Mouse (Mus musculus) adrenal gland, postnatal 10 days (tissue): ENCODE results near the gene Olfr324. TPM values are rescaled to one million over a fixed set of nuclear protein-coding genes. Genes with fewer than 3 reads are reported as not detected.

Source experiments
- DNase-seq: peaks from one replicate; pipeline ENCODE4 v3.0.0; 2021; ENCODE audit warnings: mixed read lengths
- total RNA-seq, 2 experiments: library from RNA; stranded (reverse); gene quantifications; 2 replicates each; pipeline ENCODE4 v1.2.3; 2021

Olfr324 gene
- total RNA-seq, 2 experiments from 2014 or later = not detected

GRCm38 (mm10) chr11:58634878-58635277 lies 40.0 kb downstream of the Olfr324 start:
- no peak for DNase-seq

GRCm38 (mm10) chr11:58636376-58636977 lies 41.6 kb downstream of the Olfr324 start:
- DNase-seq = peak; percentile 67

- peak; percentile 47 for DNase-seq
Observed at GRCm38 (mm10) chr11:58638176-58638701, 43.3 kb downstream of the Olfr324 start.

- peak; percentile 20 for DNase-seq
Observed at GRCm38 (mm10) chr11:58640272-58640867, 45.5 kb downstream of the Olfr324 start, which contains the start of gene Trim58. Gene Trim58 (plus strand): TSS chr11:58640465.

- DNase-seq = no peak
Observed at GRCm38 (mm10) chr11:58641057-58641456, 46.1 kb downstream of the Olfr324 start.

GRCm38 (mm10) chr11:58641638-58642358 lies 46.9 kb downstream of the Olfr324 start:
- no peak for DNase-seq

- DNase-seq = peak; percentile 10
Observed at GRCm38 (mm10) chr11:58643350-58643749, 48.4 kb downstream of the Olfr324 start.

Other genes starting within 250 kb of the Olfr324 start
- not detected for gene Lypd8, start 216.1 kb upstream of the Olfr324 start, total RNA-seq
- gene 1810065E05Rik, start 174.0 kb upstream of the Olfr324 start, total RNA-seq = not detected
- gene Gm12253, start 162.6 kb upstream of the Olfr324 start, total RNA-seq = not detected
- not detected for gene Lypd9, start 142.2 kb upstream of the Olfr324 start, total RNA-seq
- gene Olfr30, start 132.8 kb upstream of the Olfr324 start, total RNA-seq = not detected
- not detected for gene Olfr332, start 102.6 kb upstream of the Olfr324 start, total RNA-seq
- gene Olfr331, start 92.5 kb upstream of the Olfr324 start, total RNA-seq = not detected
- gene Olfr330, start 60.3 kb upstream of the Olfr324 start, total RNA-seq = not detected
- gene Olfr329-ps, start 48.7 kb upstream of the Olfr324 start, total RNA-seq = not detected
- not detected for gene Olfr328, start 39.5 kb upstream of the Olfr324 start, total RNA-seq
- not detected for gene Olfr224, start 24.6 kb upstream of the Olfr324 start, total RNA-seq
- not detected for gene Olfr325, start 17.4 kb upstream of the Olfr324 start, total RNA-seq
- gene 2210407C18Rik, start 21.0 kb downstream of the Olfr324 start, total RNA-seq = not detected
- not detected for gene Olfr323, start 35.4 kb downstream of the Olfr324 start, total RNA-seq
- gene Trim58, start 45.4 kb downstream of the Olfr324 start, total RNA-seq = under 1 TPM; 0.36 to 1.00 TPM
- gene Olfr322, start 63.7 kb downstream of the Olfr324 start, total RNA-seq = not detected
- gene Olfr320, start 86.0 kb downstream of the Olfr324 start, total RNA-seq = not detected
- not detected for gene Olfr319, start 104.0 kb downstream of the Olfr324 start, total RNA-seq
- gene Olfr318, start 128.9 kb downstream of the Olfr324 start, total RNA-seq = not detected
- gene Olfr317, start 144.1 kb downstream of the Olfr324 start, total RNA-seq = not detected
- not detected for gene Olfr316, start 157.6 kb downstream of the Olfr324 start, total RNA-seq
- not detected for gene Olfr315, start 178.1 kb downstream of the Olfr324 start, total RNA-seq
- gene Olfr314, start 187.8 kb downstream of the Olfr324 start, total RNA-seq = not detected
- gene Fam183b, start 206.8 kb downstream of the Olfr324 start, total RNA-seq = 1 to 10 TPM; 2.5 to 3.3 TPM
- gene Olfr313, start 219.9 kb downstream of the Olfr324 start, total RNA-seq = not detected
- gene Olfr312, start 234.1 kb downstream of the Olfr324 start, total RNA-seq = not detected
- gene Olfr311, start 244.1 kb downstream of the Olfr324 start, total RNA-seq = not detected